Mouse (Mus musculus) hindbrain, embryonic 12.5 days (tissue): ENCODE data around the gene Car15. TPM values are rescaled to one million over a fixed set of nuclear protein-coding genes. Genes with fewer than 3 reads are reported as not detected.
A peak's percentile ranks its signal among the peaks of the same experiment; 100 is the strongest.

Experiments used
- ATAC-seq: fragments of 200-750 bp; cut with Nextera tagmentation; 2 replicates; pipeline ENCODE4 v1.8.0; 2017; ENCODE audit warnings: moderate TSS enrichment; ENCODE audit not compliant: low FRiP score
- H3K27ac ChIP-seq: fragments of 300-500 bp; sonication (generic); 2 replicates; pipeline ENCODE4 v1.5.1; 2016; ENCODE audit warnings: mild to moderate bottlenecking
- H3K27me3 ChIP-seq: fragments of 300-500 bp; sonication (generic); 2 replicates; pipeline ENCODE4 v1.6.1; 2016; ENCODE audit warnings: mild to moderate bottlenecking
- H3K36me3 ChIP-seq: fragments of 300-500 bp; sonication (generic); 2 replicates; pipeline ENCODE4 v1.6.1; 2016; ENCODE audit warnings: mild to moderate bottlenecking
- H3K4me1 ChIP-seq: fragments of 300-500 bp; sonication (generic); 2 replicates; pipeline ENCODE4 v1.6.1; 2016
- H3K4me2 ChIP-seq: fragments of 300-500 bp; sonication (generic); replicated peaks from 2 replicates; pipeline ENCODE4 v1.6.1; 2016; ENCODE audit warnings: mild to moderate bottlenecking
- H3K4me3 ChIP-seq: fragments of 300-500 bp; sonication (generic); 2 replicates; pipeline ENCODE4 v1.5.1; 2016; ENCODE audit warnings: mild to moderate bottlenecking
- H3K9ac ChIP-seq: fragments of 300-500 bp; sonication (generic); 2 replicates; pipeline ENCODE4 v1.6.1; 2016; ENCODE audit warnings: mild to moderate bottlenecking, moderate library complexity
- H3K9me3 ChIP-seq: fragments of 300-500 bp; sonication (generic); replicated peaks from 2 replicates; pipeline ENCODE4 v1.6.1; 2016; ENCODE audit warnings: mild to moderate bottlenecking
- WGBS: fragments of 180-500 bp; shearing (Covaris S2); methylation state at CpG from one replicate; pipeline ENCODE4 v1.1.7; 2016; 5-methylcytosine and 5-hydroxymethylcytosine counted together
- polyA plus RNA-seq: library from polyadenylated mRNA; unstranded; fragments of >200 nt; fragmentation: Nextera tagmentation; extraction: Ambion mirVana; gene quantifications from 2 replicates; pipeline ENCODE4 v1.2.1, GENCODE M21; 2016

The Car15 gene
- polyA plus RNA-seq = 3.5 and 4.1 TPM in 2 replicates

GRCm38 (mm10) chr16:17838051-17838450 is at the start of gene Car15:
Car15 (minus strand) TSS chr16:17838364.
- Histone ChIP-seq H3K4me2 (no peak within 1 kb of the TSS), H3K4me3 (no peak within 1 kb of the TSS), H3K27ac (no peak within 1 kb of the TSS), H3K9ac (no peak within 1 kb of the TSS), H3K36me3 (peaks cover 41% of the 10 kb centered on the region), H3K9me3 (no peaks in the 10 kb centered on the region), H3K4me1 (peaks cover 12% of the 10 kb centered on the region), H3K27me3 (peaks cover 48% of the 10 kb centered on the region)
- no peak for ATAC-seq
- WGBS = 83% methylated on average over 6 of the region's 6 CpGs

GRCm38 (mm10) chr16:17884116-17884515 is 46.0 kb upstream of the Car15 start:
- Histone ChIP-seq H3K27ac (no peak overlapping the region), H3K4me1 (peaks cover 9% of the 10 kb centered on the region), H3K36me3 (peaks cover 7% of the 10 kb centered on the region; the same call in 1 of the 2 replicates), H3K27me3 (no peaks in the 10 kb centered on the region), H3K4me2 (no peak overlapping the region), H3K9ac (no peak overlapping the region), H3K9me3 (no peaks in the 10 kb centered on the region), H3K4me3 (no peak overlapping the region)
- no peak for ATAC-seq
- WGBS = 87% methylated on average over 6 of the region's 6 CpGs

- H3K4me3 ChIP-seq = no peak overlapping the region
- no peak overlapping the region for H3K27ac ChIP-seq
- no peak for ATAC-seq
- H3K9ac ChIP-seq = no peak overlapping the region
- peaks cover 9% of the 10 kb centered on the region for H3K4me1 ChIP-seq
- peaks cover 7% of the 10 kb centered on the region; the same call in 1 of the 2 replicates for H3K36me3 ChIP-seq
- no peaks in the 10 kb centered on the region for H3K9me3 ChIP-seq
- H3K27me3 ChIP-seq = no peaks in the 10 kb centered on the region
- H3K4me2 ChIP-seq = no peak overlapping the region
Observed at GRCm38 (mm10) chr16:17882196-17882595, 44.0 kb upstream of the Car15 start.

GRCm38 (mm10) chr16:17879571-17879970 is 41.4 kb upstream of the Car15 start:
- no peak for ATAC-seq
- no peaks in the 10 kb centered on the region for H3K27me3 ChIP-seq
- peaks cover 6% of the 10 kb centered on the region; the same call in 1 of the 2 replicates for H3K36me3 ChIP-seq
- no peaks in the 10 kb centered on the region for H3K9me3 ChIP-seq
- WGBS = 96% methylated on average over 4 of the region's 4 CpGs
- no peak overlapping the region for H3K4me3 ChIP-seq
- no peaks in the 10 kb centered on the region for H3K4me1 ChIP-seq
- H3K4me2 ChIP-seq = no peak overlapping the region
- H3K27ac ChIP-seq = no peak overlapping the region
- no peak overlapping the region for H3K9ac ChIP-seq

GRCm38 (mm10) chr16:17876096-17876495 is 37.9 kb upstream of the Car15 start:
- no peaks in the 10 kb centered on the region for H3K4me1 ChIP-seq
- H3K4me3 ChIP-seq = no peak overlapping the region
- peaks cover 15% of the 10 kb centered on the region for H3K36me3 ChIP-seq
- H3K27ac ChIP-seq = no peak overlapping the region
- H3K9ac ChIP-seq = no peak overlapping the region
- no peak for ATAC-seq
- no peak overlapping the region for H3K4me2 ChIP-seq
- H3K9me3 ChIP-seq = no peaks in the 10 kb centered on the region
- no peaks in the 10 kb centered on the region for H3K27me3 ChIP-seq
- 93% methylated on average over 1 of the region's 1 CpGs for WGBS

GRCm38 (mm10) chr16:17875174-17875573 is 37.0 kb upstream of the Car15 start:
- Histone ChIP-seq H3K36me3 (peaks cover 25% of the 10 kb centered on the region), H3K4me2 (no peak overlapping the region), H3K9ac (no peak overlapping the region), H3K4me3 (no peak overlapping the region), H3K9me3 (no peaks in the 10 kb centered on the region), H3K27ac (no peak overlapping the region), H3K4me1 (no peaks in the 10 kb centered on the region), H3K27me3 (no peaks in the 10 kb centered on the region)
- WGBS = 84% methylated on average over 4 of the region's 4 CpGs
- ATAC-seq = no peak

GRCm38 (mm10) chr16:17872995-17873394 is 34.8 kb upstream of the Car15 start:
- peaks cover 35% of the 10 kb centered on the region for H3K36me3 ChIP-seq
- no peak overlapping the region for H3K4me3 ChIP-seq
- 0 out of 2 replicates have a peak overlapping the region, but pooled peaks have one; percentile 24 for H3K9ac ChIP-seq
- no peaks in the 10 kb centered on the region for H3K27me3 ChIP-seq
- H3K4me2 ChIP-seq = no peak overlapping the region
- H3K9me3 ChIP-seq = no peaks in the 10 kb centered on the region
- no peaks in the 10 kb centered on the region for H3K4me1 ChIP-seq
- WGBS = 62% methylated on average over 4 of the region's 4 CpGs
- no peak for ATAC-seq
- no peak overlapping the region for H3K27ac ChIP-seq

- H3K9ac ChIP-seq = no peak overlapping the region
- H3K4me3 ChIP-seq = no peak overlapping the region
- H3K36me3 ChIP-seq = peaks cover 38% of the 10 kb centered on the region
- H3K27ac ChIP-seq = no peak overlapping the region
- no peak overlapping the region for H3K4me2 ChIP-seq
- no peak for ATAC-seq
- WGBS = 91% methylated on average over 5 of the region's 5 CpGs
- H3K27me3 ChIP-seq = no peaks in the 10 kb centered on the region
- no peaks in the 10 kb centered on the region for H3K9me3 ChIP-seq
- no peaks in the 10 kb centered on the region for H3K4me1 ChIP-seq
Observed at GRCm38 (mm10) chr16:17871248-17871647, 33.1 kb upstream of the Car15 start.

- no peak overlapping the region for H3K4me2 ChIP-seq
- H3K36me3 ChIP-seq = peaks cover 30% of the 10 kb centered on the region
- WGBS = 79% methylated on average over 6 of the region's 6 CpGs
- H3K27ac ChIP-seq = no peak overlapping the region
- H3K9me3 ChIP-seq = no peaks in the 10 kb centered on the region
- no peaks in the 10 kb centered on the region for H3K4me1 ChIP-seq
- no peak overlapping the region for H3K4me3 ChIP-seq
- no peaks in the 10 kb centered on the region for H3K27me3 ChIP-seq
- no peak overlapping the region for H3K9ac ChIP-seq
- no peak for ATAC-seq
Observed at GRCm38 (mm10) chr16:17865770-17866169, 27.6 kb upstream of the Car15 start.

GRCm38 (mm10) chr16:17865293-17865692 is 27.1 kb upstream of the Car15 start:
- no peak for ATAC-seq
- no peaks in the 10 kb centered on the region for H3K27me3 ChIP-seq
- no peaks in the 10 kb centered on the region for H3K9me3 ChIP-seq
- H3K36me3 ChIP-seq = peaks cover 29% of the 10 kb centered on the region
- H3K9ac ChIP-seq = no peak overlapping the region
- H3K27ac ChIP-seq = no peak overlapping the region
- no peaks in the 10 kb centered on the region for H3K4me1 ChIP-seq
- H3K4me2 ChIP-seq = no peak overlapping the region
- 94% methylated on average over 2 of the region's 2 CpGs for WGBS
- no peak overlapping the region for H3K4me3 ChIP-seq

GRCm38 (mm10) chr16:17858592-17858991 is 20.4 kb upstream of the Car15 start:
- no peak for ATAC-seq
- no peaks in the 10 kb centered on the region for H3K4me1 ChIP-seq
- no peak overlapping the region for H3K9ac ChIP-seq
- no peak overlapping the region for H3K4me3 ChIP-seq
- H3K9me3 ChIP-seq = no peaks in the 10 kb centered on the region
- H3K27me3 ChIP-seq = no peaks in the 10 kb centered on the region
- H3K27ac ChIP-seq = no peak overlapping the region
- H3K4me2 ChIP-seq = no peak overlapping the region
- peaks cover 66% of the 10 kb centered on the region for H3K36me3 ChIP-seq

GRCm38 (mm10) chr16:17857157-17857556 is 19.0 kb upstream of the Car15 start:
- H3K4me2 ChIP-seq = no peak overlapping the region
- H3K9me3 ChIP-seq = no peaks in the 10 kb centered on the region
- no peak overlapping the region for H3K4me3 ChIP-seq
- H3K9ac ChIP-seq = no peak overlapping the region
- no peak overlapping the region for H3K27ac ChIP-seq
- ATAC-seq = no peak
- H3K36me3 ChIP-seq = peaks cover 77% of the 10 kb centered on the region
- no peaks in the 10 kb centered on the region for H3K4me1 ChIP-seq
- 95% methylated on average over 7 of the region's 7 CpGs for WGBS
- H3K27me3 ChIP-seq = no peaks in the 10 kb centered on the region

GRCm38 (mm10) chr16:17853263-17853662 is 15.1 kb upstream of the Car15 start:
- Histone ChIP-seq H3K9ac (no peak overlapping the region), H3K4me1 (no peaks in the 10 kb centered on the region), H3K9me3 (no peaks in the 10 kb centered on the region), H3K27ac (no peak overlapping the region), H3K4me2 (no peak overlapping the region), H3K36me3 (peaks cover 87% of the 10 kb centered on the region), H3K4me3 (no peak overlapping the region), H3K27me3 (no peaks in the 10 kb centered on the region)
- 94% methylated on average over 2 of the region's 2 CpGs for WGBS
- ATAC-seq = no peak
